Mouse (Mus musculus) liver, embryonic 13.5 days (tissue): ENCODE results near the gene Prdm10. TPM values are rescaled to one million over a fixed set of nuclear protein-coding genes. Genes with fewer than 3 reads are reported as not detected.

Experiments
- ATAC-seq: fragments of 200-750 bp; cut with Nextera tagmentation; 2 replicates; pipeline ENCODE4 v1.8.0; 2017; ENCODE audit warnings: low read depth, mild to moderate bottlenecking, moderate number of reproducible peaks, moderate library complexity
- DNase-seq: peaks from one replicate; pipeline ENCODE4 v3.0.0; 2022
- H3K27ac ChIP-seq: fragments of 300-500 bp; sonication (generic); 2 replicates; pipeline ENCODE4 v1.5.1; 2015; ENCODE audit warnings: moderate library complexity, mild to moderate bottlenecking, inconsistent platforms
- H3K27me3 ChIP-seq: fragments of 300-500 bp; sonication (generic); 2 replicates; pipeline ENCODE4 v1.6.1; 2015; ENCODE audit warnings: mild to moderate bottlenecking, inconsistent platforms
- H3K36me3 ChIP-seq: fragments of 300-500 bp; sonication (generic); 2 replicates; pipeline ENCODE4 v1.6.1; 2015; ENCODE audit warnings: mild to moderate bottlenecking, inconsistent platforms
- H3K4me1 ChIP-seq: fragments of 300-500 bp; sonication (generic); replicated peaks from 2 replicates; pipeline ENCODE4 v1.6.1; 2015; ENCODE audit warnings: inconsistent platforms
- H3K4me2 ChIP-seq: fragments of 300-500 bp; sonication (generic); 2 replicates; pipeline ENCODE4 v1.6.1; 2015; ENCODE audit warnings: inconsistent platforms, mild to moderate bottlenecking, moderate library complexity
- H3K4me3 ChIP-seq: fragments of 300-500 bp; sonication (generic); replicated peaks from 2 replicates; pipeline ENCODE4 v1.5.1; 2015; ENCODE audit warnings: mild to moderate bottlenecking, inconsistent platforms
- H3K9ac ChIP-seq: fragments of 300-500 bp; sonication (generic); 2 replicates; pipeline ENCODE4 v1.6.1; 2015; ENCODE audit warnings: mild to moderate bottlenecking, inconsistent platforms
- H3K9me3 ChIP-seq: fragments of 300-500 bp; sonication (generic); replicated peaks from 2 replicates; pipeline ENCODE4 v1.6.1; 2016; ENCODE audit warnings: inconsistent platforms
- WGBS: fragments of 180-500 bp; shearing (Covaris S2); methylation state at CpG from one replicate; pipeline ENCODE4 v1.1.7; 2015; ENCODE audit not compliant: insufficient replicate concordance; 5-methylcytosine and 5-hydroxymethylcytosine counted together
- polyA plus RNA-seq: library from polyadenylated mRNA; unstranded; fragments of >200 nt; fragmentation: Nextera tagmentation; extraction: Ambion mirVana; gene quantifications from 2 replicates; pipeline ENCODE4 v1.2.1, GENCODE M21; 2015

Prdm10 gene
- polyA plus RNA-seq, 1 experiment from 2014 or later: 2.4 TPM

- no peak overlapping the region for H3K4me3 ChIP-seq
- no peaks in the 10 kb centered on the region for H3K27me3 ChIP-seq
- WGBS: 65% methylated on average over 6 of the region's 6 CpGs
- H3K9ac ChIP-seq: no peak overlapping the region
- H3K9me3 ChIP-seq: no peaks in the 10 kb centered on the region
- H3K36me3 ChIP-seq: no peaks in the 10 kb centered on the region
- H3K27ac ChIP-seq: no peak overlapping the region
- H3K4me2 ChIP-seq: no peak overlapping the region
- H3K4me1 ChIP-seq: peaks cover 40% of the 10 kb centered on the region
- ATAC-seq (0 out of 2 replicates have a peak, but pooled peaks have one; percentile 24), DNase-seq (no peak)
Measured at GRCm38 (mm10) chr9:31246421-31246820, 33.9 kb upstream of the Prdm10 start.

GRCm38 (mm10) chr9:31247447-31248220 lies 32.7 kb upstream of the Prdm10 start:
- Histone ChIP-seq H3K4me2 (no peak overlapping the region), H3K9me3 (no peaks in the 10 kb centered on the region), H3K36me3 (no peaks in the 10 kb centered on the region), H3K9ac (no peak overlapping the region), H3K4me3 (no peak overlapping the region), H3K27me3 (no peaks in the 10 kb centered on the region), H3K4me1 (peaks cover 53% of the 10 kb centered on the region), H3K27ac (no peak overlapping the region)
- WGBS: 65% methylated on average over 8 of the region's 8 CpGs
- DNase-seq (no peak), ATAC-seq (no peak)

GRCm38 (mm10) chr9:31252182-31252799 lies 28.0 kb upstream of the Prdm10 start:
- H3K9ac ChIP-seq: peak overlapping the region; percentile 74
- peak overlapping the region; percentile 41 for H3K4me3 ChIP-seq
- ATAC-seq (peak; percentile 85), DNase-seq (peak; percentile 89)
- H3K9me3 ChIP-seq: no peaks in the 10 kb centered on the region
- H3K27me3 ChIP-seq: no peaks in the 10 kb centered on the region
- H3K36me3 ChIP-seq: no peaks in the 10 kb centered on the region
- 32% methylated on average over 10 of the region's 10 CpGs for WGBS
- peak overlapping the region; percentile 68 for H3K4me2 ChIP-seq
- peaks cover 79% of the 10 kb centered on the region for H3K4me1 ChIP-seq
- H3K27ac ChIP-seq: peak overlapping the region; percentile 92

- H3K27ac ChIP-seq: peak overlapping the region; percentile 92
- H3K4me3 ChIP-seq: peak overlapping the region; percentile 46
- no peaks in the 10 kb centered on the region for H3K27me3 ChIP-seq
- H3K9me3 ChIP-seq: no peaks in the 10 kb centered on the region
- no peaks in the 10 kb centered on the region for H3K36me3 ChIP-seq
- H3K4me1 ChIP-seq: peaks cover 80% of the 10 kb centered on the region
- H3K9ac ChIP-seq: peak overlapping the region; percentile 74
- no peak; the same call in 1 of the 2 replicates for ATAC-seq
- peak; percentile 34 for DNase-seq
- H3K4me2 ChIP-seq: peak overlapping the region; percentile 68
- whole genome bisulfite sequencing: 5% methylated on average over 10 of the region's 10 CpGs
Measured at GRCm38 (mm10) chr9:31253311-31253734, 27.0 kb upstream of the Prdm10 start.

- H3K9ac ChIP-seq: peak overlapping the region; percentile 74
- DNase-seq: peak; percentile 49
- peaks cover 74% of the 10 kb centered on the region for H3K4me1 ChIP-seq
- 26% methylated on average over 11 of the region's 11 CpGs for WGBS
- H3K9me3 ChIP-seq: no peaks in the 10 kb centered on the region
- peak overlapping the region; percentile 92 for H3K27ac ChIP-seq
- H3K36me3 ChIP-seq: no peaks in the 10 kb centered on the region
- peak overlapping the region; percentile 68 for H3K4me2 ChIP-seq
- peak overlapping the region; percentile 46 for H3K4me3 ChIP-seq
- H3K27me3 ChIP-seq: no peaks in the 10 kb centered on the region
- peak; percentile 22; the same call in 1 of the 2 replicates for ATAC-seq
Measured at GRCm38 (mm10) chr9:31253866-31254696, 26.3 kb upstream of the Prdm10 start.

GRCm38 (mm10) chr9:31254697-31255004 lies 25.7 kb upstream of the Prdm10 start:
- DNase-seq: peak; percentile 82
- Histone ChIP-seq H3K4me1 (peaks cover 76% of the 10 kb centered on the region), H3K4me2 (peak overlapping the region; percentile 68), H3K4me3 (peak overlapping the region; percentile 44), H3K27me3 (no peaks in the 10 kb centered on the region), H3K27ac (peak overlapping the region; percentile 92), H3K9me3 (no peaks in the 10 kb centered on the region), H3K36me3 (no peaks in the 10 kb centered on the region), H3K9ac (peak overlapping the region; percentile 74)
- peak; percentile 82 for ATAC-seq
- 14% methylated on average over 7 of the region's 7 CpGs for WGBS

- ATAC-seq (peak; percentile 30), DNase-seq (peak; percentile 45)
- Histone ChIP-seq H3K4me3 (0 out of 2 replicates have a peak overlapping the region, but pooled peaks have one; percentile 9), H3K36me3 (no peaks in the 10 kb centered on the region), H3K9me3 (no peaks in the 10 kb centered on the region), H3K4me2 (peak overlapping the region; percentile 68), H3K9ac (peak overlapping the region; percentile 63), H3K4me1 (peaks cover 83% of the 10 kb centered on the region), H3K27me3 (no peaks in the 10 kb centered on the region), H3K27ac (peak overlapping the region; percentile 92)
- WGBS: 13% methylated on average over 7 of the region's 7 CpGs
Measured at GRCm38 (mm10) chr9:31255953-31256352, 24.4 kb upstream of the Prdm10 start.

GRCm38 (mm10) chr9:31258237-31258636 lies 22.1 kb upstream of the Prdm10 start:
- peaks cover 82% of the 10 kb centered on the region for H3K4me1 ChIP-seq
- H3K9me3 ChIP-seq: no peaks in the 10 kb centered on the region
- DNase-seq: no peak
- H3K36me3 ChIP-seq: no peaks in the 10 kb centered on the region
- no peaks in the 10 kb centered on the region for H3K27me3 ChIP-seq
- H3K27ac ChIP-seq: 0 out of 2 replicates have a peak overlapping the region, but pooled peaks have one; percentile 69
- H3K4me3 ChIP-seq: no peak overlapping the region
- H3K9ac ChIP-seq: no peak overlapping the region
- 33% methylated on average over 3 of the region's 3 CpGs for WGBS
- no peak overlapping the region for H3K4me2 ChIP-seq
- no peak for ATAC-seq

- WGBS: 41% methylated on average over 4 of the region's 4 CpGs
- Histone ChIP-seq H3K27me3 (no peaks in the 10 kb centered on the region), H3K4me2 (no peak overlapping the region), H3K36me3 (no peaks in the 10 kb centered on the region), H3K27ac (peak overlapping the region; percentile 24), H3K4me1 (peaks cover 68% of the 10 kb centered on the region), H3K9ac (no peak overlapping the region), H3K9me3 (no peaks in the 10 kb centered on the region), H3K4me3 (no peak overlapping the region)
- DNase-seq: no peak
- ATAC-seq: peak; percentile 37
Measured at GRCm38 (mm10) chr9:31260219-31260618, 20.1 kb upstream of the Prdm10 start.

- ATAC-seq (peak; percentile 39; the same call in 1 of the 2 replicates), DNase-seq (no peak)
- no peaks in the 10 kb centered on the region for H3K9me3 ChIP-seq
- no peak overlapping the region for H3K4me3 ChIP-seq
- no peaks in the 10 kb centered on the region for H3K27me3 ChIP-seq
- 18% methylated on average over 4 of the region's 4 CpGs for WGBS
- no peaks in the 10 kb centered on the region for H3K36me3 ChIP-seq
- H3K4me1 ChIP-seq: peaks cover 66% of the 10 kb centered on the region
- H3K9ac ChIP-seq: peak overlapping the region; percentile 34; the same call in 1 of the 2 replicates
- H3K27ac ChIP-seq: peak overlapping the region; percentile 63
- H3K4me2 ChIP-seq: no peak overlapping the region
Measured at GRCm38 (mm10) chr9:31262226-31263105, 17.9 kb upstream of the Prdm10 start.
